In genomic region chr6:122614047-122614446, GRCm38 (mm10) we compare ENCODE assay signal across 14 mouse cellular contexts. TPM values are rescaled to one million over a fixed set of nuclear protein-coding genes. Genes with fewer than 3 reads are reported as not detected.
A peak's percentile ranks its signal among the peaks of the same experiment; 100 is the strongest.
DNase-seq lines count a peak whose midpoint lies in the region; ATAC-seq and TF ChIP-seq lines count a peak whose summit lies in the region.
"Had no signal": no experiment of that assay in that cellular context is flagged by ENCODE, and none has a peak within 500 bp of the region (broad histone marks: within the 10 kb centered on the region; RNA-seq: fewer than 3 reads in every experiment).

No protein-coding gene starts in this region.

- no peak overlapping the region for H3K4me3 ChIP-seq in layer of hippocampus, adult 2 months
- H3K4me3 ChIP-seq: hindbrain, embryonic 15.5 days; midbrain, embryonic 12.5 days had no signal

- ATAC-seq in megakaryocyte-erythroid progenitor cell, adult 5-6 weeks (replicated peaks; ENCODE audit: low FRiP score, low TSS enrichment, poor library complexity, severe bottlenecking): 0 out of 2 replicates have a peak, but pooled peaks have one; percentile 46

- no peak overlapping the region for H3K27ac ChIP-seq in layer of hippocampus, adult 2 months
- H3K27ac ChIP-seq: hindbrain, embryonic 15.5 days; midbrain, embryonic 12.5 days had no signal

- peak; percentile 67 for TF ChIP-seq CTCF in layer of hippocampus, adult 2 months (conservative IDR thresholded peaks at IDR 0.05)

- DNase-seq in layer of hippocampus, adult 2 months (ENCODE audit: low spot score in 2 of 2): no peak
- no peak for DNase-seq in layer of hippocampus, adult 9-11 months
- DNase-seq in CD8-positive naive resting alpha-beta T cell, adult 2 months (ENCODE audit: low read depth in 2 of 2, low spot score in 2 of 2): peak; percentile 9 to 28
- peak; percentile 37 for DNase-seq in NIH3T3 (ENCODE audit: low read depth)
- DNase-seq in Muller cell, postnatal 12 days (ENCODE audit: inconsistent ontology term): no peak
- DNase-seq in frontal cortex, postnatal 10 days (ENCODE audit: low spot score in 2 of 2): no peak
- no peak for DNase-seq in layer of hippocampus, adult 18-20 months (ENCODE audit: low spot score in 2 of 2)
- DNase-seq: embryo, embryonic 11 days; retina, postnatal 1 day had no signal

RNA-seq across cellular contexts. Expression of gene Gdf3, which starts 4.2 kb away (rescaled TPM):
- total RNA-seq in layer of hippocampus, adult 2 months (2021): not detected
- total RNA-seq in megakaryocyte-erythroid progenitor cell, adult 5-6 weeks (2014; fragmentation: Nextera tagmentation): 14.1 and 24.4 TPM in 2 replicates
- 9.7 and 15.2 TPM in 2 replicates for total RNA-seq in megakaryocyte-erythroid progenitor cell, adult 5-6 weeks (2017)
- total RNA-seq in layer of hippocampus, adult 18-20 months (2021): not detected
- total RNA-seq: adrenal gland, postnatal 4 days; left cerebral cortex, postnatal 25 days had no signal

RNA-seq across cellular contexts. Expression of gene Apobec1, which starts 11.8 kb away (rescaled TPM):
- total RNA-seq in layer of hippocampus, adult 2 months (2021): 1 to 10 TPM; 1.5 to 2.3 TPM
- total RNA-seq in megakaryocyte-erythroid progenitor cell, adult 5-6 weeks (2014; fragmentation: Nextera tagmentation): 11.5 and 30.2 TPM in 2 replicates
- 3.1 and 6.2 TPM in 2 replicates for total RNA-seq in megakaryocyte-erythroid progenitor cell, adult 5-6 weeks (2017)
- 1 to 10 TPM in 1 of 2 experiments, under 1 TPM in 1; 0.97 to 1.4 TPM for total RNA-seq in layer of hippocampus, adult 18-20 months (2021)

RNA-seq across cellular contexts. Expression of gene Dppa3, which starts 12.2 kb away (rescaled TPM):
- not detected for total RNA-seq in layer of hippocampus, adult 2 months (2021)
- total RNA-seq in megakaryocyte-erythroid progenitor cell, adult 5-6 weeks (2014; fragmentation: Nextera tagmentation): not detected in 2 replicates
- not detected in 2 replicates for total RNA-seq in megakaryocyte-erythroid progenitor cell, adult 5-6 weeks (2017)
- total RNA-seq in layer of hippocampus, adult 18-20 months (2021): not detected
- total RNA-seq: adrenal gland, postnatal 4 days; left cerebral cortex, postnatal 25 days had no signal

Comparison
In these comparisons a context has a peak if more than half of its experiments do, and no peak if none do; other contexts are left out.
1. DNase-seq: peak in CD8-positive naive resting alpha-beta T cell, adult 2 months (2 of 2) and NIH3T3 (single experiment); none in layer of hippocampus, adult 2 months (0 of 2), layer of hippocampus, adult 9-11 months (single experiment), Muller cell, postnatal 12 days (single experiment), frontal cortex, postnatal 10 days (0 of 2) and layer of hippocampus, adult 18-20 months (0 of 2).
2. RNA of gene Gdf3, which starts 4.2 kb away (total RNA-seq): 9.7 to 24.4 TPM in megakaryocyte-erythroid progenitor cell, adult 5-6 weeks; not detected in layer of hippocampus, adult 2 months and not detected in layer of hippocampus, adult 18-20 months; every median in the first group is over 10 times any median in the second.